Mouse (Mus musculus) thymus, adult 2 months (tissue): ENCODE measurements around the gene Il1f5. TPM values are rescaled to one million over a fixed set of nuclear protein-coding genes. Genes with fewer than 3 reads are reported as not detected.

Source experiments
- DNase-seq: peaks from one replicate; pipeline ENCODE4 v3.0.0; 2021
- H3K27ac ChIP-seq: fragments of 200-500 bp; 2 replicates; pipeline ENCODE4 v1.5.1; 2012; ENCODE audit warnings: low read length, control low read depth; ENCODE audit not compliant: control insufficient read depth, insufficient read depth
- H3K27me3 ChIP-seq: fragments of 200-500 bp; 2 replicates; pipeline ENCODE4 v1.6.1; 2012; ENCODE audit warnings: mild to moderate bottlenecking, low read length, moderate library complexity, mixed read lengths; ENCODE audit not compliant: control insufficient read depth, insufficient read depth
- H3K36me3 ChIP-seq: fragments of 200-500 bp; 2 replicates; pipeline ENCODE4 v1.6.1; 2012; ENCODE audit warnings: mild to moderate bottlenecking, low read length, moderate library complexity; ENCODE audit not compliant: control insufficient read depth, insufficient read depth
- H3K4me1 ChIP-seq: fragments of 200-500 bp; replicated peaks from 2 replicates; pipeline ENCODE4 v1.6.1; 2012; ENCODE audit warnings: low read length; ENCODE audit not compliant: control insufficient read depth, insufficient read depth
- H3K4me3 ChIP-seq: fragments of 200-500 bp; 2 replicates; pipeline ENCODE4 v1.5.1; 2012; ENCODE audit warnings: mild to moderate bottlenecking, low read length, control low read depth, moderate library complexity; ENCODE audit not compliant: control insufficient read depth, insufficient read depth
- CTCF ChIP-seq: fragments of 200-500 bp; IDR thresholded peaks from 2 replicates; pipeline ENCODE4 v1.5.1; 2012; ENCODE audit warnings: mild to moderate bottlenecking, control low read depth, low read length, moderate library complexity, borderline replicate concordance; ENCODE audit not compliant: control insufficient read depth, poor library complexity, insufficient read depth; ENCODE audit errors: extremely low read depth
- POLR2A ChIP-seq: fragments of 200-500 bp; IDR thresholded peaks from 2 replicates; pipeline ENCODE4 v1.6.1; 2012; ENCODE audit warnings: mild to moderate bottlenecking, low read length, control low read depth, moderate library complexity; ENCODE audit not compliant: control insufficient read depth, poor library complexity, insufficient read depth; ENCODE audit errors: extremely low read depth
- WGBS: fragments of 180-500 bp; shearing (Covaris S2); methylation state at CpG from one replicate; pipeline ENCODE4 v1.1.7; 2018; 5-methylcytosine and 5-hydroxymethylcytosine counted together
- polyA plus RNA-seq: library from polyadenylated mRNA; depleted of rRNA; stranded (reverse); fragments of >200 nt; gene quantifications from 2 replicates; pipeline ENCODE4 v1.2.3, GENCODE M21; 2012; rRNA removed

Il1f5 gene
- polyA plus RNA-seq, 1 experiment = 0.46 TPM

- Histone ChIP-seq H3K27ac (no peak overlapping the region), H3K4me3 (no peak overlapping the region), H3K27me3 (no peaks in the 10 kb centered on the region), H3K4me1 (no peaks in the 10 kb centered on the region), H3K36me3 (no peaks in the 10 kb centered on the region)
- DNase-seq = peak; percentile 42
- TF ChIP-seq POLR2A = no peak
- TF ChIP-seq CTCF = no peak
- 7% methylated on average over 3 of the region's 3 CpGs for WGBS
Measured at GRCm38 (mm10) chr2:24296837-24297236, 20.1 kb downstream of the Il1f5 start.

- Histone ChIP-seq H3K4me3 (no peak overlapping the region), H3K27ac (no peak overlapping the region), H3K36me3 (no peaks in the 10 kb centered on the region), H3K4me1 (peaks cover 5% of the 10 kb centered on the region; the same call in 1 of the 2 replicates), H3K27me3 (no peaks in the 10 kb centered on the region)
- TF ChIP-seq CTCF (no peak), POLR2A (no peak)
- DNase-seq = peak; percentile 5
- WGBS = 39% methylated on average over 6 of the region's 6 CpGs
Measured at GRCm38 (mm10) chr2:24311302-24312001, 34.7 kb downstream of the Il1f5 start.

- no peaks in the 10 kb centered on the region for H3K27me3 ChIP-seq
- H3K36me3 ChIP-seq = no peaks in the 10 kb centered on the region
- 88% methylated on average over 1 of the region's 1 CpGs for WGBS
- no peak overlapping the region for H3K27ac ChIP-seq
- H3K4me3 ChIP-seq = no peak overlapping the region
- H3K4me1 ChIP-seq = 0 out of 2 replicates have a peak, but pooled peaks cover 1% of the 10 kb centered on the region
- no peak for TF ChIP-seq POLR2A
- TF ChIP-seq CTCF = no peak
- no peak for DNase-seq
Measured at GRCm38 (mm10) chr2:24316919-24317318, 40.2 kb downstream of the Il1f5 start.

GRCm38 (mm10) chr2:24317919-24318598 lies 41.3 kb downstream of the Il1f5 start:
- H3K27ac ChIP-seq = no peak overlapping the region
- WGBS = 74% methylated on average over 4 of the region's 4 CpGs

More at GRCm38 (mm10) chr2:24317919-24318598, 41.3 kb downstream of the Il1f5 start:
- Histone ChIP-seq H3K36me3 (no peaks in the 10 kb centered on the region), H3K27me3 (no peaks in the 10 kb centered on the region), H3K4me3 (no peak overlapping the region), H3K4me1 (no peaks in the 10 kb centered on the region)
- TF ChIP-seq CTCF (no peak), POLR2A (no peak)
- DNase-seq = no peak

Other genes starting within 250 kb of the Il1f5 start
- 0.19 and 0.22 TPM in 2 replicates for gene Hnmt, start 227.6 kb upstream of the Il1f5 start, polyA plus RNA-seq
- gene Tbpl2, start 180.4 kb upstream of the Il1f5 start, polyA plus RNA-seq = not detected in 2 replicates
- not detected in 2 replicates for gene Il1f8, start 123.8 kb upstream of the Il1f5 start, polyA plus RNA-seq
- gene Il1f9, start 90.5 kb upstream of the Il1f5 start, polyA plus RNA-seq = 0.14 and 0.22 TPM in 2 replicates
- 0.20 and 0.39 TPM in 2 replicates for gene Il1f6, start 61.5 kb upstream of the Il1f5 start, polyA plus RNA-seq
- gene Il1f10, start 14.2 kb downstream of the Il1f5 start, polyA plus RNA-seq = 0.32 and 0.49 TPM in 2 replicates
- gene Il1rn, start 59.9 kb downstream of the Il1f5 start, polyA plus RNA-seq = 8.2 and 9.6 TPM in 2 replicates
- 87.7 and 95.6 TPM in 2 replicates for gene Psd4, start 90.6 kb downstream of the Il1f5 start, polyA plus RNA-seq
- 0.08 and 0.14 TPM in 2 replicates for gene Pax8, start 198.6 kb downstream of the Il1f5 start, polyA plus RNA-seq